Mouse (Mus musculus): ENCODE measurements around the gene Cabp4.
A peak's percentile ranks its signal among the peaks of the same experiment; 100 is the strongest.

The Cabp4 gene

GRCm38 (mm10) chr19:4122411-4123370 is 21.1 kb downstream of the Cabp4 start:
- peak in 1 of 2 experiments; percentile 50 for DNase-seq (ENCODE audit: low spot score in 2 of 2)

- peak in 1 of 2 experiments; percentile 45 for DNase-seq (ENCODE audit: low spot score in 2 of 2)
Measured at GRCm38 (mm10) chr19:4121896-4122295, 21.9 kb downstream of the Cabp4 start.

GRCm38 (mm10) chr19:4121097-4121805 is 22.6 kb downstream of the Cabp4 start:
- DNase-seq (ENCODE audit: low spot score in 2 of 2): peak; percentile 98 to 99

- DNase-seq (ENCODE audit: low spot score in 2 of 2): no peak
Measured at GRCm38 (mm10) chr19:4120496-4120895, 23.3 kb downstream of the Cabp4 start.

GRCm38 (mm10) chr19:4119716-4120487 is 23.9 kb downstream of the Cabp4 start:
- DNase-seq (ENCODE audit: low spot score in 2 of 2): peak; percentile 48 to 59

GRCm38 (mm10) chr19:4118350-4118749 is 25.5 kb downstream of the Cabp4 start:
- DNase-seq (ENCODE audit: low spot score in 2 of 2): no peak

- DNase-seq (ENCODE audit: low spot score in 2 of 2): peak; percentile 31 to 51
Measured at GRCm38 (mm10) chr19:4117006-4117405, 26.8 kb downstream of the Cabp4 start.

- no peak for DNase-seq (ENCODE audit: low spot score in 2 of 2)
Measured at GRCm38 (mm10) chr19:4115816-4116215, 28.0 kb downstream of the Cabp4 start.

GRCm38 (mm10) chr19:4115144-4115543 is 28.7 kb downstream of the Cabp4 start:
- DNase-seq (ENCODE audit: low spot score in 2 of 2): no peak

- DNase-seq (ENCODE audit: low spot score in 2 of 2): no peak
Measured at GRCm38 (mm10) chr19:4114551-4114950, 29.3 kb downstream of the Cabp4 start.

- DNase-seq (ENCODE audit: low spot score in 2 of 2): peak; percentile 84 to 88
Measured at GRCm38 (mm10) chr19:4113806-4114230, 30.0 kb downstream of the Cabp4 start.

GRCm38 (mm10) chr19:4113186-4113805 is 30.5 kb downstream of the Cabp4 start:
- DNase-seq (ENCODE audit: low spot score in 2 of 2): peak; percentile 75 to 86

GRCm38 (mm10) chr19:4112063-4112960 is 31.5 kb downstream of the Cabp4 start:
- DNase-seq (ENCODE audit: low spot score in 2 of 2): no peak

- no peak for DNase-seq (ENCODE audit: low spot score in 2 of 2)
Measured at GRCm38 (mm10) chr19:4108535-4108934, 35.3 kb downstream of the Cabp4 start.

GRCm38 (mm10) chr19:4106654-4107053 is 37.2 kb downstream of the Cabp4 start:
- DNase-seq (ENCODE audit: low spot score in 2 of 2): no peak

GRCm38 (mm10) chr19:4104675-4105194 is 39.1 kb downstream of the Cabp4 start:
- no peak for DNase-seq (ENCODE audit: low spot score in 2 of 2)

- DNase-seq (ENCODE audit: low spot score in 2 of 2): no peak
Measured at GRCm38 (mm10) chr19:4103792-4104191, 40.0 kb downstream of the Cabp4 start.

- DNase-seq (ENCODE audit: low spot score in 2 of 2): no peak
Measured at GRCm38 (mm10) chr19:4103294-4103693, 40.5 kb downstream of the Cabp4 start.

- DNase-seq (ENCODE audit: low spot score in 2 of 2): no peak
Measured at GRCm38 (mm10) chr19:4102626-4103025, 41.2 kb downstream of the Cabp4 start.

- DNase-seq (ENCODE audit: low spot score in 2 of 2): no peak
Measured at GRCm38 (mm10) chr19:4102049-4102448, 41.8 kb downstream of the Cabp4 start.
